Mouse (Mus musculus): ENCODE measurements around the gene Rft1.

DNA sequence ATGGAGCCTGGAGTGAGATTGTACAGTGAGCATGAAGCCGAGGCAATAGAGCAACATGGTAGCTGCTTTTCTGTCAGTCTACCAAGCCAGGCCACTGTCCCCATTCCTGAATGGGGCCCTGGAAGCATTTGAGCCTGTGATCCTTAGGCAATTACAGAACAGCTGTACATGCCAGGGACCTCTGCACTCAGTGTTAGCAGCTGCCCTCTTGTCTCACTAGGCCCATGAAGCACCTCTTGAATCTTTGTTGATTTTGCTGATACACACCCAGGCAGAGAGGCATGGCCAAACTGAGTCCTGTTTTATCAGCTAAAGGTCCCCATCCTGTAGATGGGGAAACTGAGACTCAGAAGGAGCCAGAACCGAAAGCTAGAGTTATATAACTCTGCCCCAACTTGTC, 43.9 kb upstream of the Rft1 start:
- TF ChIP-seq CTCF (IDR thresholded peaks at IDR 0.05; ENCODE audit: low read depth), result no peak
- TF ChIP-seq EP300 (IDR thresholded peaks at IDR 0.05; ENCODE audit: low read depth), result no peak
